Mouse (Mus musculus) midbrain, embryonic 13.5 days (tissue): Measurements from ENCODE around the gene Pou5f2. TPM values are rescaled to one million over a fixed set of nuclear protein-coding genes. Genes with fewer than 3 reads are reported as not detected.

Experiments used
- ATAC-seq: fragments of 200-750 bp; cut with Nextera tagmentation; 2 replicates; pipeline ENCODE4 v1.8.0; 2017; ENCODE audit warnings: mild to moderate bottlenecking, moderate TSS enrichment, moderate library complexity
- H3K27ac ChIP-seq: fragments of 300-500 bp; sonication (generic); 2 replicates; pipeline ENCODE4 v1.5.1; 2015; ENCODE audit warnings: inconsistent platforms, mild to moderate bottlenecking, moderate library complexity
- H3K27me3 ChIP-seq: fragments of 300-500 bp; sonication (generic); 2 replicates; pipeline ENCODE4 v1.6.1; 2015; ENCODE audit warnings: mild to moderate bottlenecking, inconsistent platforms
- H3K36me3 ChIP-seq: fragments of 300-500 bp; sonication (generic); 2 replicates; pipeline ENCODE4 v1.6.1; 2015; ENCODE audit warnings: mild to moderate bottlenecking, inconsistent platforms
- H3K4me1 ChIP-seq: fragments of 300-500 bp; sonication (generic); replicated peaks from 2 replicates; pipeline ENCODE4 v1.6.1; 2015; ENCODE audit warnings: inconsistent platforms
- H3K4me2 ChIP-seq: fragments of 300-500 bp; sonication (generic); replicated peaks from 2 replicates; pipeline ENCODE4 v1.6.1; 2015; ENCODE audit warnings: moderate library complexity, mild to moderate bottlenecking, inconsistent platforms
- H3K4me3 ChIP-seq: fragments of 300-500 bp; sonication (generic); replicated peaks from 2 replicates; pipeline ENCODE4 v1.5.1; 2015; ENCODE audit warnings: mild to moderate bottlenecking, inconsistent platforms
- H3K9ac ChIP-seq: fragments of 300-500 bp; sonication (generic); replicated peaks from 2 replicates; pipeline ENCODE4 v1.6.1; 2015; ENCODE audit warnings: mild to moderate bottlenecking, inconsistent platforms
- H3K9me3 ChIP-seq: fragments of 300-500 bp; sonication (generic); 2 replicates; pipeline ENCODE4 v1.6.1; 2016; ENCODE audit warnings: mild to moderate bottlenecking, inconsistent platforms
- WGBS: fragments of 180-500 bp; shearing (Covaris S2); methylation state at CpG from one replicate; pipeline ENCODE4 v1.1.7; 2015; 5-methylcytosine and 5-hydroxymethylcytosine counted together
- polyA plus RNA-seq: library from polyadenylated mRNA; unstranded; fragments of >200 nt; fragmentation: Nextera tagmentation; extraction: Ambion mirVana; gene quantifications from 2 replicates; pipeline ENCODE4 v1.2.1, GENCODE M21; 2015

Gene Pou5f2
- 1.4 TPM in 2 replicates for polyA plus RNA-seq

DNA sequence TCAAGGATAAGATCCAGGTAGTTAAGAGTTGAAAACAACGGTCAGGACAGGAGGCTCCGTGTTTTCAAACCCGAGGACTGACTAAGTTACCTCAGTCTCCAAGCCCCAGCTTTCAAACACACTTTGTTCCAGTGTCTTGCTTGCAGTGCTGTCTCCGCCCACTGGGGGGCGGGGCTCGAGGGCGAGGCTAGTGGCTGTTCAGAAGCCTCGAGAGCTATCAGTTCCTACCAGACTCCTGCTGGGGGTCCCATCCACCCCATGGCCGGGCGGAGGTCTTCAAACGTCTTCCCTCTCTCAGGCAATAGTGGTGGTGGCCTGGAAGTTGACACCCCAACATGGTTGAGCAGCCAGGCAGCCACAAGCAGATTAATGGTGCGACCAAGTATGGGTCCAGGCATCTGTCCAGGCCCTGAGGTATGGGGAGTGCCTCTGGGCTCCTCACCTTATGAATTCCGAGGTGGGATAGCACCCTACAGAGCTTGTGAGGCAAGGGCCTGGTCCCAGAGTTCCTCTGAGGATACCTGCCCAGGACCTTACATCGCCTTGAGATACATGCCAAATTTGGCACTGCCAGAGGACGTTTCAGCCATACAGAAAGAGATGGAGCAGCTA lies at the start of gene Pou5f2:
Gene Pou5f2, plus strand, starts transcription at position 220 of the 612 bp plus-strand sequence.
- 63% methylated on average over 15 of the region's 15 CpGs for WGBS
- no peak within 1 kb of the TSS for H3K4me3 ChIP-seq
- H3K36me3 ChIP-seq, result peaks cover 8% of the 10 kb centered on the region; the same call in 1 of the 2 replicates
- no peaks in the 10 kb centered on the region for H3K9me3 ChIP-seq
- H3K27ac ChIP-seq, result no peak within 1 kb of the TSS
- no peaks in the 10 kb centered on the region for H3K4me1 ChIP-seq
- no peak within 1 kb of the TSS for H3K4me2 ChIP-seq
- no peaks in the 10 kb centered on the region for H3K27me3 ChIP-seq
- H3K9ac ChIP-seq, result no peak within 1 kb of the TSS
- ATAC-seq, result no peak

GRCm38 (mm10) chr13:77976248-77976647 lies 48.5 kb upstream of the Pou5f2 start:
- 79% methylated on average over 3 of the region's 3 CpGs for WGBS
- H3K27ac ChIP-seq, result no peak overlapping the region
- H3K9ac ChIP-seq, result no peak overlapping the region
- H3K27me3 ChIP-seq, result no peaks in the 10 kb centered on the region
- H3K36me3 ChIP-seq, result no peaks in the 10 kb centered on the region
- no peak overlapping the region for H3K4me3 ChIP-seq
- 0 out of 2 replicates have a peak, but pooled peaks cover 2% of the 10 kb centered on the region for H3K4me1 ChIP-seq
- no peak for ATAC-seq
- no peaks in the 10 kb centered on the region for H3K9me3 ChIP-seq
- H3K4me2 ChIP-seq, result no peak overlapping the region

DNA sequence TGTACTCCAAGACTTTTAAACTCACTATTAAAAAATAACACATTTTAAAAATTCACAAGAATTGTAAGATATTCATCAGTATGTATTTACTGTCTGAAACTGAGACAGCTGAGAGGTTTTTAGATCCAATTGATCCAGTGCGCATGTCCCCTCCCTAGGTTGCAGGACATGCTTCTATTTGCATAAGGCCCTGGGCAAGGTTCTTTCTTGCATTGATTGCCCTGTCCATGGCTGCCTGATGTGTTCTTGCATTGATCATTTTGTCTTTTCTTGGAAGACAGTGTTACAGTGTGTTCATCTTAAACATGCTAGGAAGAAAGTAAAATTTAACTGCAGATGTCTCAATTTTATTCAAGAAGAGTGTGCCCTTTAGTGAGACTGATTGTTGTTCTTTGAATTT lies 47.6 kb upstream of the Pou5f2 start:
- no peak overlapping the region for H3K4me2 ChIP-seq
- WGBS, result 51% methylated on average over 1 of the region's 1 CpGs
- no peaks in the 10 kb centered on the region for H3K36me3 ChIP-seq
- peak; percentile 78; the same call in 1 of the 2 replicates for ATAC-seq
- H3K4me3 ChIP-seq, result no peak overlapping the region
- H3K27me3 ChIP-seq, result no peaks in the 10 kb centered on the region
- H3K9ac ChIP-seq, result no peak overlapping the region
- H3K4me1 ChIP-seq, result 0 out of 2 replicates have a peak, but pooled peaks cover 4% of the 10 kb centered on the region
- no peak overlapping the region for H3K27ac ChIP-seq
- no peaks in the 10 kb centered on the region for H3K9me3 ChIP-seq

DNA sequence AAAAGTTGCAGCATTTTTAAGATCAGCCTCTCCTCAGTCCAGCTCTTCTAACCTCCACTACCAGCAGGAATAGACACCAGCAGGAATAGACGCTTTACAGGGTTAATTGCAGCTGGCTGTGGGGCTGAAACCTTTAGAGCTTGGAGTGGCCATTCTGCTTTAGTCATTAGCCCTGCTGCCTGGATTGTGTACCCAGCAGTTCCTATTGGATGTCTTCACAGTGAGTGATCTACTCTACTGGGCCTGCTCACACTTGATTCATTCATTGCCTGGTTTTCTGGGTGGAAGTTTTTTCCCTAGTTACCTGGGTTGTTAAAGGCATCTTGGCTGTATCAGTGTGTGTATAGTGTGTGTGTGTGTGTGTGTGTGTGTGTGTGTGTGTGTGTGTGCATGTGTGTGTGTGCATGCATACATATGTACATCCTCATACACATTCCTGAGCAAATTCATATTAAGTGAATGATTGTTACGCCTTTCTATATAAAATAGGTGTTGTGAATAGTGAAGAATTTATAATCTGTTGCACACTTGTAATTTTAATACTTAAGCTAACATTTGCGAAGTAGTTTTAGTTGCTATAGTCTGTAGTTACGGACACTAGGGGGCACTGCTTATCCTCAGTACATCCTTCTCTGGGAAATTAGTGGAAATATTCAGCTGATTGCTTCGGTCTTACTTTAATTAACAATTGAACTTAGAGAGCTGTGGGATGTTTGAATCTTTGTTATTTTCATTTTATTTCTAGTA lies 42.4 kb upstream of the Pou5f2 start:
- peak; percentile 76 for ATAC-seq

GRCm38 (mm10) chr13:77982852-77983202 lies 41.9 kb upstream of the Pou5f2 start:
- 69% methylated on average over 2 of the region's 2 CpGs for WGBS
- Histone ChIP-seq H3K9me3 (no peaks in the 10 kb centered on the region), H3K27ac (no peak overlapping the region), H3K4me1 (peaks cover 3% of the 10 kb centered on the region; the same call in 1 of the 2 replicates), H3K27me3 (no peaks in the 10 kb centered on the region), H3K4me3 (no peak overlapping the region), H3K36me3 (no peaks in the 10 kb centered on the region), H3K4me2 (no peak overlapping the region), H3K9ac (no peak overlapping the region)
- ATAC-seq, result 0 out of 2 replicates have a peak, but pooled peaks have one; percentile 8

More for the DNA sequence above, 42.4 kb upstream of the Pou5f2 start:
- no peak overlapping the region for H3K4me2 ChIP-seq
- WGBS, result 21% methylated on average over 5 of the region's 5 CpGs
- no peak overlapping the region for H3K9ac ChIP-seq
- peaks cover 3% of the 10 kb centered on the region; the same call in 1 of the 2 replicates for H3K4me1 ChIP-seq
- no peak overlapping the region for H3K4me3 ChIP-seq
- peak overlapping the region; percentile 56; the same call in 1 of the 2 replicates for H3K27ac ChIP-seq
- no peaks in the 10 kb centered on the region for H3K27me3 ChIP-seq
- no peaks in the 10 kb centered on the region for H3K36me3 ChIP-seq
- no peaks in the 10 kb centered on the region for H3K9me3 ChIP-seq

- 0 out of 2 replicates have a peak overlapping the region, but pooled peaks have one; percentile 19 for H3K27ac ChIP-seq
- no peak overlapping the region for H3K4me3 ChIP-seq
- 0 out of 2 replicates have a peak, but pooled peaks cover 4% of the 10 kb centered on the region for H3K4me1 ChIP-seq
- ATAC-seq, result no peak
- H3K9me3 ChIP-seq, result no peaks in the 10 kb centered on the region
- H3K27me3 ChIP-seq, result no peaks in the 10 kb centered on the region
- H3K36me3 ChIP-seq, result no peaks in the 10 kb centered on the region
- no peak overlapping the region for H3K9ac ChIP-seq
- no peak overlapping the region for H3K4me2 ChIP-seq
- WGBS, result 77% methylated on average over 5 of the region's 5 CpGs
Observed at GRCm38 (mm10) chr13:77991189-77991886, 33.4 kb upstream of the Pou5f2 start.

GRCm38 (mm10) chr13:78004649-78005048 lies 20.1 kb upstream of the Pou5f2 start:
- Histone ChIP-seq H3K27me3 (no peaks in the 10 kb centered on the region), H3K4me3 (no peak overlapping the region), H3K27ac (no peak overlapping the region), H3K36me3 (peaks cover under 1% of the 10 kb centered on the region; the same call in 1 of the 2 replicates), H3K4me2 (no peak overlapping the region), H3K9ac (no peak overlapping the region), H3K9me3 (no peaks in the 10 kb centered on the region), H3K4me1 (peaks cover 11% of the 10 kb centered on the region)
- ATAC-seq, result no peak
- WGBS, result 39% methylated on average over 4 of the region's 4 CpGs

- WGBS, result 4% methylated on average over 3 of the region's 3 CpGs
Observed at GRCm38 (mm10) chr13:78005344-78005743, 19.4 kb upstream of the Pou5f2 start.

DNA sequence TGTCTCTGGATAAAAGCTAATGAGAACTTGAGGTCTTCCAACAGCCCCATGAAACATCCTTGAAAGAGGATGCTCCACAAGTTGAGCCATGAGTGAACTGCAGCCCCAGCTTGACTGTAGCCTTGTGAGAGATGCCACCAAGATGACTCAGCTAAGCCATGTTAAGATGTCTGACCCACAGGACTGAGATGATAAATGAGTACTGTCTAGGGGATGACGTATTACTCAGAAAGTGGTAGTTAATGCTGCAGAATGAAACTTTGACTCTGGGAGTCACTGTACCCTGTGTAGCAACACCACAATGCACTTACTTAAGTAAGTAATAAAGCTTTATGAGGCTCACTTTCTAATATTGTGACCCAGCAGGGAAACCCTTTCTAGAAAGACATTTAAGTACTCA lies 14.5 kb upstream of the Pou5f2 start:
- Histone ChIP-seq H3K4me3 (no peak overlapping the region), H3K9ac (no peak overlapping the region), H3K27me3 (no peaks in the 10 kb centered on the region), H3K36me3 (peaks cover 6% of the 10 kb centered on the region; the same call in 1 of the 2 replicates), H3K4me2 (no peak overlapping the region), H3K9me3 (no peaks in the 10 kb centered on the region), H3K4me1 (peaks cover 5% of the 10 kb centered on the region), H3K27ac (no peak overlapping the region)
- ATAC-seq, result no peak
- 94% methylated on average over 1 of the region's 1 CpGs for WGBS

More at GRCm38 (mm10) chr13:78005344-78005743, 19.4 kb upstream of the Pou5f2 start:
- Histone ChIP-seq H3K4me3 (no peak overlapping the region), H3K27ac (peak overlapping the region; percentile 68), H3K4me1 (peaks cover 11% of the 10 kb centered on the region), H3K9me3 (no peaks in the 10 kb centered on the region), H3K9ac (no peak overlapping the region), H3K4me2 (no peak overlapping the region), H3K36me3 (peaks cover 6% of the 10 kb centered on the region; the same call in 1 of the 2 replicates), H3K27me3 (no peaks in the 10 kb centered on the region)
- peak; percentile 95 for ATAC-seq

- no peak for ATAC-seq
- no peaks in the 10 kb centered on the region for H3K9me3 ChIP-seq
- no peak overlapping the region for H3K27ac ChIP-seq
- H3K4me3 ChIP-seq, result no peak overlapping the region
- no peaks in the 10 kb centered on the region for H3K4me1 ChIP-seq
- no peak overlapping the region for H3K9ac ChIP-seq
- no peaks in the 10 kb centered on the region for H3K36me3 ChIP-seq
- H3K4me2 ChIP-seq, result no peak overlapping the region
- WGBS, result 58% methylated on average over 1 of the region's 1 CpGs
- no peaks in the 10 kb centered on the region for H3K27me3 ChIP-seq
Observed at GRCm38 (mm10) chr13:78032821-78033220, 8.1 kb downstream of the Pou5f2 start.

DNA sequence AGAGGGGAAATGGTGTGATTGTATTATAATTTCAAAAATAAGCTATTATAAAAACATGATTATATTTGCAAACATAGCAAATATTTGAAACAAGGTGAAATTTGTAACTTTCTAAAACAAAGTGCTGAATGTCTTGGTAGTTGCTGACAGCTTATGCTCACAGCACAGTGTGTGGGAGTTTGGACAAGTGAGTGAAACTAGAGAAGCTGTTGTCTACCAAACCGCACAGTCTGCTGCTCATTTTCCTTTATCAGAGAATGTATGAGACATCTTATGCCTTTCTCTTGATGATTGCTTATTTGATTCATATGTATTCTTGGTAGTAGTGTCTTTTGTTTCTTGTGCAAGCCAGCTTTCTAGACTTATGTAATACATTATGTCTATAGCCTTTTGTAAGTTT lies 12.5 kb downstream of the Pou5f2 start:
- H3K27ac ChIP-seq, result no peak overlapping the region
- H3K4me1 ChIP-seq, result no peaks in the 10 kb centered on the region
- no peak overlapping the region for H3K4me2 ChIP-seq
- H3K36me3 ChIP-seq, result no peaks in the 10 kb centered on the region
- no peak overlapping the region for H3K4me3 ChIP-seq
- H3K9me3 ChIP-seq, result no peaks in the 10 kb centered on the region
- no peak for ATAC-seq
- 83% methylated on average over 1 of the region's 1 CpGs for WGBS
- no peaks in the 10 kb centered on the region for H3K27me3 ChIP-seq
- no peak overlapping the region for H3K9ac ChIP-seq

GRCm38 (mm10) chr13:78043203-78043602 lies 18.5 kb downstream of the Pou5f2 start:
- no peak for ATAC-seq

More at GRCm38 (mm10) chr13:78043203-78043602, 18.5 kb downstream of the Pou5f2 start:
- no peak overlapping the region for H3K27ac ChIP-seq
- no peak overlapping the region for H3K9ac ChIP-seq
- no peaks in the 10 kb centered on the region for H3K36me3 ChIP-seq
- H3K4me3 ChIP-seq, result no peak overlapping the region
- H3K27me3 ChIP-seq, result no peaks in the 10 kb centered on the region
- H3K9me3 ChIP-seq, result no peaks in the 10 kb centered on the region
- H3K4me2 ChIP-seq, result no peak overlapping the region
- H3K4me1 ChIP-seq, result 0 out of 2 replicates have a peak, but pooled peaks cover 2% of the 10 kb centered on the region
- WGBS, result 69% methylated on average over 6 of the region's 6 CpGs
